Mouse (Mus musculus) cerebellum, adult 2 months (tissue): ENCODE data around the gene Bcor.

ENCODE experiments used
- CTCF ChIP-seq: fragments of 200-500 bp; IDR thresholded peaks from 2 replicates; pipeline ENCODE4 v1.5.1; 2011; ENCODE audit warnings: low read depth, mild to moderate bottlenecking, control low read depth, low read length, moderate library complexity, borderline replicate concordance; ENCODE audit not compliant: insufficient read depth
- POLR2A ChIP-seq: fragments of 200-500 bp; IDR thresholded peaks from 2 replicates; pipeline ENCODE4 v1.6.1; 2011; ENCODE audit warnings: low read length, control low read depth, borderline replicate concordance; ENCODE audit not compliant: insufficient read depth

DNA sequence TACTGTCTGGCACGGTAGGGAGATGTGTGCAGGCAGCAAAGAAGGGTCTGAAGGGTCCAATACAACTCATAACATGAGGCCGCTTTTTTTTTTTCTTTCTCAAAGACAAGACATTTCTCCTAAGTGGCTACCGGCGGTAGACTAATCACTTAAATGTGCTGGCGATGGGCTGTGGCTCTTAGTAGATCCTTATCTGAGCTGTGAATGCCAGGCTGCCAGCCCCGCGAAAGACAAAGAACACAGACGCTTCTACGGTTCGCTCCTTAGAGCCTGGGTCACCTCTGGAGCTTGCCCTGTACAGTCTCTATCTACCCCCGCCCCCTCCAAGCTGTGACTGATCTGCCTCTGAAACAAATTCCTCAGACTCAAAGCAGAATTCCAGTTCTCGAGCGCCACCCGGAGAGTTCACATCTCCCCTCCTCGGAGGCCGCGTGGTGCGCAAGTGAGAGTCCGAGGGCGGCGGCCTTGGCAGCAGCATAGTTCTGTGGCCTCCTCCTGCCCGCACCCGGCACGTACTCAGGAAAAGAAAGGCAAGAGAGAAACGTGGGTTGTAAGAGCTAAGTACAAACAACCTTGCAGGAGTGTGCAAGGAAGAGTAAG lies 2.7 kb downstream of the Bcor start:
- TF ChIP-seq CTCF (no peak), POLR2A (no peak)
